Mouse (Mus musculus) urinary bladder, postnatal 25 days (tissue): ENCODE measurements around the gene Acaa1a.

Experiments
- DNase-seq: peaks from one replicate; pipeline ENCODE4 v3.0.0; 2022; ENCODE audit warnings: low spot score

The Acaa1a gene

DNA sequence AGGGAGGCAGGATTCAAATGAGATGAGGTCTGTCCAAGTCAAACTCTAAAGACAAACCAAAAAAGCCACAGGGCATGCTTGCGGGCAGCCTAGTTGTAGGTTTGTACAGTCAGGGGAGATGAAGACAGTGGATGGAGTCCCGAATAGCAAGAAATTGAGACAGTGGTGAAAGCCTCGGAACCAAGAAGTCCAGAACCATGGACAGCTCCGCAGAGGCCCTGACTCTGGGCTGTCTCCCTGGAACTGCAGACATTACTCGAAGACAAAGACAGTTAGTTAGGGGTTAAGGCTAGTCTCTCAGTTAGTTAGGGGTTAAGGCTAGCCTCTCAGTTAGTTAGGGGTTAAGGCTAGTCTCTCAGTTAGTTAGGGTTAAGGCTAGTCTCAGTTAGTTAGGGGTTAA lies 49.5 kb downstream of the Acaa1a start:
- no peak for DNase-seq

DNA sequence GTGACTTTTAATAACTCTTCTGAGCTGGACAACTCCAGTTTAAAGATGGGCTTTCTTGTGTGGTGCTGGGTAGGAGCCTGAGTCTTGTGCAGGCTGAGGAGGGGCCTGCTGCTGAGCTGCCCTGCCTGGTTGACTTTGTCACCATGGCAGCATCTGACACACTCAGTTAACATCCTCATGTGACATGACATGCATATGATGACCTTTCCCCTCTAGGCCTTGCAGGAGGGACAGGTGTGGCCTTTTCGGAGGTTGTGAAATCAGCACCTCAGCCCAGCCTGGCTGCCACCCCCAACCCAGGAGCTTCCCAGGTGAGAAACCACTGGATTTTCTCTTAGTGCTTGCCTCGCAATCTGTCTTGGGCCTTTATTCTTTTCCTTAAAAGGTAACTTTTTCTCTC lies 50.7 kb downstream of the Acaa1a start:
- no peak for DNase-seq

DNA sequence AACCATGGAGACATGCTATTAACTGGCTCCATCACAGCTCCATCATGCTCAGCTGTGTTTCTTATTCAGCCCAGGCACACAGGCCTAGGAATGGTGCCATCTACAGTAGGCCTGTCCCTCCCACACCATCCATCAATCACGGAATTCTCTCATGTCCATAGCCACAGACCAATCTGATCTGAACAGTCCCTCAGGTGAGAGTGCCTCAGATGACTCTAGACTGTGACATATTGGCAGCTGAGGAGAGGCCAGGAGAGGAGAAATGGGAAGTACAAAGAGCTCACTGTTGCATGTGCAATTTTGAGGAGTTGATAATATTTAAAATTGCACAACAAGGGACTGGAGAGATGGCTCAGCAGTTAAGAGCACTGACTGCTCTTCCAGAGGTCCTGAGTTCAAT lies 55.3 kb downstream of the Acaa1a start:
- no peak for DNase-seq
